Mouse (Mus musculus) embryonic fibroblast, embryonic 13.5 days (primary cell): ENCODE data around the gene Dcps.
A peak's percentile ranks its signal among the peaks of the same experiment; 100 is the strongest.

Experiments
- CTCF ChIP-seq: IDR thresholded peaks from 2 replicates; pipeline ENCODE4 v1.5.1; 2011; ENCODE audit warnings: mild to moderate bottlenecking, control low read depth, low read length, moderate library complexity, borderline replicate concordance; ENCODE audit not compliant: insufficient read depth
- POLR2A ChIP-seq: IDR thresholded peaks from 2 replicates; pipeline ENCODE4 v1.6.1; 2011; ENCODE audit warnings: low read depth, mild to moderate bottlenecking, control low read depth, low read length, moderate library complexity

DNA sequence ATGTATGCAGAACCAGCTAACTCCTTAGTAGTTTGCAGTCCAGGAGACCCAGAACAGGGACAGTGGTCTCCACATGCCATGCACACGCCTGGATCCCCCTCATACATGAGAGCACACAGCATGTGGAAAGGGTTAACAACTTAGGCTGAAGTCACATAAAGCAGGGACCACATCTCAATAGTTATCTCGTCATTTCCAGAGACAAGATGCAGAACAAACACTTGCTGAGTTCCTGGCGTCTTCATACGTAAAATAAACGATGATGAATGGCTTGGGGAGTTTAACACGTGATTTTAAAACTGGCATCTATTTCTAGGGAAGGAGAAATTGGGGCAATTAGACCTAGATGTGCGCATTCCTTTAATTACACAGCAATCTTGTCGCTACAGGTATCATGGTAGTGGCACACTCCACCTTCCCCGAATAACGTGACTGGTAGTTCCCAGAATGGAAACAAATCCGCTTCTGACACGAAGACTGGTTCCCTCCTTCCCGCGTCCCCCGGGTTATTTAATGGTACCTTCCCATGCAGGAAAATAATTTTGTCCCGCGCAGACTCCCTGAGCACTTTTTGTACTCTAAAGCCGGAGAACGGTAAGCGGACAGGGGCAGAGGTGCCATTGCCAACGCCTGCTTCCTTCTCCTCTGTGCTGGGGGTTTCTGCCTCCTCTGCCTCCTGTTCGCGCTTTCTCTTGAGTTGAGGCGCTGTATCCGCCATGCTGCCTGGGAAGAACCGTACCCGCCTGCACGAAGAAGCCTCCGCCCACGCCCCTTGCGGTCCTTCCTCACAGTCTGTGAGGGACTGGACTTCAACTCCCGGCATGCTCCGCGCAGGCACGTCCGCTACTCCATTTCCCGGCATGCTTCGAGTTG, at the start of gene Dcps:
- TF ChIP-seq CTCF = no peak
- TF ChIP-seq POLR2A = peak; percentile 80
